Mouse (Mus musculus): ENCODE measurements at regions not wholly inside any gene's neighbourhood (a gene's known extent, or its start where the extent isn't known, plus 50 kb on each side); places are given as distances from the start of the nearest gene placed in this dataset.
"Not testable (repeated sequence)": the region's sequence is repeated elsewhere in the genome, so short reads cannot be mapped to it uniquely, and the experiment has no call there.

- DNase-seq (ENCODE audit: extremely low spot score in 1 of 2, low spot score in 1 of 2), result no peak
Measured at GRCm38 (mm10) chr12:65416909-65417308, 191.6 kb downstream of the Wdr20rt start.

GRCm38 (mm10) chr12:65420127-65420526, 194.8 kb downstream of the Wdr20rt start:
- no peak for DNase-seq (ENCODE audit: extremely low spot score in 1 of 2, low spot score in 1 of 2)

DNA sequence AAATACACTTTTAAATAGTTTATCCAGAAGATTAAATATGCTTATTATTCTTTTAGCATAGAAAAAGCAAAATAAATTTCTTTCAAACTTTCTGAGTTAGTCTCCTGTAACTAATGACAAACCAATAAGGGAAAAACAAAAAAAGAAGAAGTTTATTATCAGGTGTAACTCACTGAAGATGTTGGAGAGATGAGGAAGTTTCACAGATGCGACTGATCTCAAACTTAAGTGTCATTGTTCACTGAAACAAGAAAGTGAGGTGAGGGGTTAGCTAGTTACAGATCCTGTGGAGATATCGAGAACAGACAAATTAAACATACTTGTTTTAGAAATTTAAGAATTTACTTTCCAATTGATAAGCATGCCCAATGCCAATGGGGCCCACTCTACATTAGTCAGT, 199.2 kb downstream of the Wdr20rt start:
- DNase-seq (ENCODE audit: extremely low spot score in 1 of 2, low spot score in 1 of 2), result no peak

DNA sequence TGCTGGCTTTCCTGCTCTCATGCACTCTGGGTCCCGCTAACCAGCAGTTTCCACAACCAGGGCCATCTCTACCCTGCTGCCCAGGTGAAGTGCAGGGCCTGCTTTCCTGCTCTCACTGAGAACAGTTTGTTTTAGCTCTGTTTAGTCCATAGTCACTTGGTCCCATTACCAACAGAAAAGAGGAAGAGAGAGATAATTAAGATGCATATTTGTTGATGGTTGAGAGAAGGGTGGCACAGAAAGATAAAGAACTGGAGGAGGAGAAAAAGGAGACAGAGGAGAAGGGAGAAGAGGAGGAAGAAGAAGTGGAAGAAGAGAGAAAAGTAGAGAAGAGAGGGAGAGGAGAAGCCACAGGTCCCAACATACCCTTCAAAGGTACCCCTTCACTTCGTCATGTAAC, 200.1 kb downstream of the Wdr20rt start:
- no peak for DNase-seq (ENCODE audit: extremely low spot score in 1 of 2, low spot score in 1 of 2)

GRCm38 (mm10) chr12:65426884-65427283, 201.6 kb downstream of the Wdr20rt start:
- DNase-seq (ENCODE audit: extremely low spot score in 1 of 2, low spot score in 1 of 2), result peak in 1 of 2 experiments; percentile 28

DNA sequence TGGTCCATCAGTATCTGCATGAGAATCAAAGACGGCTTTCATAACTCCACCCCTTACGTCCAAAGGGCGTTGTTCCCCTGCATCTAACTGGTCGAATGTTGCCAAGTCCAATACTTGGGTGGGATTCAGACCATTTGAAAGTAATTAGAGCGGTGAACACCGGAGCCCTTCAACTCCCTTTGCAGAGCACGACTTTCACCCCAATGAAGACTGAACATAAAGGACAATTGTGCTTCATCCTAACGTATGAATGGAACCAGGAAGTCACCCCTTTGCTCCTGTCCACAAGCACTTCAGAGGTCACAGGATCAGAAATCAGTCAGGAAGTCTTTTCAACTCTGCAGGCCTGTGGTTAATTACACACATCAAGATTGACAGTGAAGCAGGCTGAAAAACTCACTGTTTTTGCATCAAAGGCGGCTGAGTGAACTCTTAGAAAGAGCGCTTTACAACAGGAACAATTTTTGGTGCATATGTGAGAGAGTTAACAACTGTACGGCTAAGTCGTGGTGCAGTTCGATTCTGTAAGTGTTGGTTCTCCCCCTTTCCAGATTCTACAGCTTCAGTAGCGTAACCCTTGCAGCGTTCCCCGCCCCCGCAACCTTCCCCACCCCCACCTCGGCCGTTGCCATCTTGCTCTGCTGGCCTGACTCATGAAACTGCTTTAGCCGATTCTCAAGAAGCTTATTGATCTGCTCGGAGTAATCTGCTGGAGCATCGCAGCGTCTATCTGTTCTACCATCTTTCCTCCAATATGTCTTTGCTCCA, 203.1 kb downstream of the Wdr20rt start:
- no peak for DNase-seq (ENCODE audit: extremely low spot score in 1 of 2, low spot score in 1 of 2)

- no peak for DNase-seq (ENCODE audit: extremely low spot score in 1 of 2, low spot score in 1 of 2)
Measured at GRCm38 (mm10) chr12:65450845-65451244, 225.5 kb downstream of the Wdr20rt start.

DNA sequence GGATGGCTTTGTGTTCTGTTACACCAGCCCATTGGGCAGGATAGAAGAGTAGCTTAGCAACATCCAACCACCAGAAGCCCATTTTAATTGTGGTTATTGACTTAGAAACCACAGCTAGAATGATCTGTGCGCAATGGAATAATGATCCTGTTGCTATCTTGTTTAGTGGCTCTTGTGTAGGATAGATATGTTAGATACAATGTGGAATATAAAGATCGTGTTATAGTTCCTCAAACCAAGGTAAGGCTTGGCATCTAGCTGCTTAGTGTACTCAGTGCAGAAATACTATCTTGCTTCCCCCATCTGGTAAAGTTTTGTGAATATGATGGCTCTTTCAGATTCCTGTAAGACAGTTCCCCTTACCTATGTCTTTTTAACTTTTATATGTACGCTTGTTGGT, 230.4 kb downstream of the Wdr20rt start:
- DNase-seq (ENCODE audit: extremely low spot score in 1 of 2, low spot score in 1 of 2), result no peak

DNA sequence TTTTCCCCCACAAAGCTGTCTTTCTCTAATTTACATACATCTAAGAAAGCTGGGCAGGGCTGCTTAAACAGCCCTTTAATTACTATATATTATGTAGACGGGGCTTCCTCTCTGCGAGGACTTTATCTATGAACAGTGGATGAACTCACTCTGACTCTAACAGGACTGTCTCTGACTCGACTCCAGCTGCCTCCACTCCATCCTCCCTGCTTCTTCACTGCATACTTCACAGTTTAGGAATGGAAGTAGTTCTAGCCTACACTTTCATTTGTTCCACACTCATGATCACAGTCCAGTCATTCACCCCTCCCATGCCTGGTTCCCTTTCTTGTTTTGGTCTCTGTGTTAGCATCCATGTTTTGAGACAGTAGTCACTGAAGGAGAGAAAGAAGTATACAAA, 231.6 kb downstream of the Wdr20rt start:
- no peak for DNase-seq (ENCODE audit: extremely low spot score in 1 of 2, low spot score in 1 of 2)

DNA sequence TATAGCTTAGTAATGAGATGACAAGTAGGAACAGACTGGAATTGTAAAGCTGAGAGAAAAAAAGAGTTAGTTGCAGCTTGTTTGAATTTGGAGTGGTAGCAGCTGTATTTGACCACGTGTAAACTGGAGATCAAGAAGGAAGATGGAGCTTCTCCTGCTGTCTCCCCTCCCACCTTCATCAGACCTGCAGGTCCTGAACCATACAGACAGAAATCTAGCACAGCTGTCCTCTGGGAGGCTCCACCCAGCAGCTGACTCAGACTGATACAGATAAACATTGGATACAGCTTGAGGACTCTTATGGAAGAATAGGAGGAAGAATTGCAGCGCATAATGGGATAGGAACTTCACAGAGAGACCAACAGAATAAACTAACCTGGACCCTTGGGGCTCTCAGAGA, 238.9 kb downstream of the Wdr20rt start:
- no peak for DNase-seq (ENCODE audit: extremely low spot score in 1 of 2, low spot score in 1 of 2)

- DNase-seq (ENCODE audit: extremely low spot score in 1 of 2, low spot score in 1 of 2), result not testable (repeated sequence)
Measured at GRCm38 (mm10) chr12:65478674-65479073, 253.4 kb downstream of the Wdr20rt start.

DNA sequence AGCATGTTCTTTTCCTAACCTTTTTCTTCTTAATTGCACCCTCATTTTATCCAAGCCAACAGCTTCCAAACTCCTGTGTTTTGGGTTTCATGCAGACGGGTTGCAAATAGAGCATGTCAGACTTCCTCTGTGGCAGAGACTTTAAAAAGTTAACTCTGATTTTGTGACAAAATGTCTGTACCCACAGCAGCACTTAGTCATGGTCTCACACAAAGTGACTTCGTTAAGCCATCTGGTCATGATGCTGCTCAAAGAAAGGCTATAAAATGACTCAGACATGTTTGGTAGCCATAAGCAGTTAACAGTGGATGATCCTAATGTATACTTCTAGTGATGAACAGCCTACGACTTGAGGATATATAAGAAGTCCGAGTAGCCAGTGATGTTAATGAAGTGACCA, 255.5 kb downstream of the Wdr20rt start:
- DNase-seq (ENCODE audit: extremely low spot score in 1 of 2, low spot score in 1 of 2), result peak in 1 of 2 experiments; percentile 33

- DNase-seq (ENCODE audit: extremely low spot score in 1 of 2, low spot score in 1 of 2), result peak; percentile 7 to 54
Measured at GRCm38 (mm10) chr12:65491092-65491491, 265.8 kb downstream of the Wdr20rt start.

DNA sequence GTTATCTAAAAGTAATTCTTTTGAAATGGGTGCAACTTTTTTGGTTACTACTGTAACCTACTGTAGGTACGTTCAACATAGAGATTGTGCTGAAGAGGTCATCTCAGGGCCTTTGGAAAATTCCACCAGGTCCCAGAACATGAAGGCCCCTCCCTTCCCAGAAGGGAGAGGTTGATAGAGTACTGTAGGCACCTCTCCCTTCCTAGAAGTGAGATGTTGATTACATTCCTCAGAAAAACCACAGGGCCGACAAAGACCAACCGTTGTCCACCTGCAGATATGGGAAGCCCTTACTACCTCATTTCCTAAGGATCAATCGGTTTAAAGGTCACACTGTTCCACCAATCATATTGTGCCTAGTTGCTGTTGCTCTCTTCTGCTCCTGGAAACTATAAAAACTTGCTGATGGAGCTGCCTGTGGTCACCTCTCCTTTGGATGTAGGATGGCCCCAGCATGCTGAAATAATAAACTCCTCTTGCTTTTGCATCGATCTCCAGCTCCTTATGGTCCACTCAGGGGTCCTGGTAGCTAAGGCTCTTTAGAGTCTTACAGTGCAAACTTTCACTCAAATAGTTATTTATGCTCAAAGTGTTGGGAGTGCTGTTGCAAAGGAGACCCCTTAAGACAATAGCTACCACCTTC, 269.2 kb downstream of the Wdr20rt start:
- no peak for DNase-seq (ENCODE audit: extremely low spot score in 1 of 2, low spot score in 1 of 2)

GRCm38 (mm10) chr12:65496613-65497012, 271.3 kb downstream of the Wdr20rt start:
- DNase-seq (ENCODE audit: extremely low spot score in 1 of 2, low spot score in 1 of 2), result no peak

GRCm38 (mm10) chr12:65497602-65498001, 272.3 kb downstream of the Wdr20rt start:
- no peak for DNase-seq (ENCODE audit: extremely low spot score in 1 of 2, low spot score in 1 of 2)

GRCm38 (mm10) chr12:65501459-65501858, 276.1 kb downstream of the Wdr20rt start:
- no peak for DNase-seq (ENCODE audit: extremely low spot score in 1 of 2, low spot score in 1 of 2)

DNA sequence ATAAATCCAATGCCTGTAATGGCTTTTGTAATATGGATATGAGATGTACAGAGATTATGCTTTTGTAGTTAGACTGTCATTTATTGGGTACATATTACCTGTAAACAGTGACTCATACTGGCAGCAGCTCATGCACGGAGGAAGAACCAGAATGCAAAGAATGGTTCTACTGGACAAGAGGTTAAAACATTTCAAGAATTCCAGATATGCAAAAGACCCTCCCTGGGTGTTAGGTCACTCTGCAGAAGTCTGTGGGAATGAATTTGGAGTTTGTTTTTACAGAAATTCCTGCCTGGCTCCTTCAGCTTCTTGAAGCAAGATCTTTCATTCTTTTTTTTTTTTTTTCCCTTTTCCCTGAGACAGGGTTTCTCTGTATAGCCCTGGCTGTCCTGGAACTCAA, 276.7 kb downstream of the Wdr20rt start:
- DNase-seq (ENCODE audit: extremely low spot score in 1 of 2, low spot score in 1 of 2), result no peak

GRCm38 (mm10) chr12:65513070-65513469, 287.8 kb downstream of the Wdr20rt start:
- no peak for DNase-seq (ENCODE audit: extremely low spot score in 1 of 2, low spot score in 1 of 2)

GRCm38 (mm10) chr12:65534142-65534690, 308.9 kb downstream of the Wdr20rt start:
- DNase-seq (ENCODE audit: extremely low spot score in 1 of 2, low spot score in 1 of 2), result no peak

DNA sequence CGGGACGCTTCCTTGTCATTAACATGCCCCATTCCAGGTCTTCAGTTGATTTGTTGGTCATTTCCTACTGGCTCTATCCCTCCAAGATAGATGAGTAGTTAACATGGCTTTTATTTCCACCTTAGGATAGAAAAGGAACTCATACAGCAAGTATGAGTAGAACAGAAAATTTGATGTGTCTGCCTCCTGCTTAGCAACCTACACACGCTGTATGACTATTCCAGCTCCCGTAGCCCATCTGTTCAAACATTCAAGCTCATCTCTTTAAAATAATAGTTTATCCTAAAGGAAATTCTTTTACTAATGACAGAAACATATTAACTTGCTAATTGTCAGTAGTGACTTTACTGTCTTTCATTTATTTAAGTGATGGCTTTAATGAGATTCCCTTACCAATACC, 323.0 kb downstream of the Wdr20rt start:
- DNase-seq (ENCODE audit: extremely low spot score in 1 of 2, low spot score in 1 of 2), result peak in 1 of 2 experiments; percentile 32

GRCm38 (mm10) chr12:65552230-65552629, 326.9 kb downstream of the Wdr20rt start:
- DNase-seq (ENCODE audit: extremely low spot score in 1 of 2, low spot score in 1 of 2), result no peak
